Mouse (Mus musculus): ENCODE results near the gene Zkscan6. TPM values are rescaled to one million over a fixed set of nuclear protein-coding genes. Genes with fewer than 3 reads are reported as not detected.

The Zkscan6 gene
- polyA plus RNA-seq, 1 experiment from 2014 or later: 9.3 TPM

DNA sequence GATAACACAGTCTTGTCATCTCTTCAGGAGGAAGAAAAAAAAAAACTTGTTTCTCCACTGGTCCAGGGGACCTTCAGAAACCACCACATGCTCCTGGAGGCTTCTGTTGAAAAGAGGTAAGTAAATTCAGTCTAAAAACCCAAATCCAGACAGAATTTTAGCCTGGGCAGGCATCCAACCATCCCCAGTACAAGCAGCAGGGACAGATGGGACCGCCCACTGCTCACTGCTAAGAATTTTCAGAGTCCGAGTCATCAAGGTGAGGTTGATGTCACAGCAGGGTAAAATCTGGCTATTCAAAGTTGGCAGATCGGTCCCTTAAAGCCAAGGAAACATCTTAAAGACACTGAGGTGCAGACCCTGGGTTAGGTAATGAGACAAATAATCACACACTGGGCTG is 5.1 kb upstream of the Zkscan6 start:
- no peak overlapping the region for H3K9ac ChIP-seq (ENCODE audit: low read depth, low read length)
- no peaks in the 10 kb centered on the region for H3K9me3 ChIP-seq (ENCODE audit: control insufficient read depth)
- ATAC-seq: no peak
- H3K27me3 ChIP-seq (replicated peaks; ENCODE audit: control insufficient read depth, insufficient read depth, low read length): no peaks in the 10 kb centered on the region
- WGBS: 62% methylated on average over 3 of the region's 3 CpGs
- no peak overlapping the region for H3K4me3 ChIP-seq (ENCODE audit: low read depth, low read length)
- H3K4me1 ChIP-seq (replicated peaks; ENCODE audit: control insufficient read depth, insufficient read depth, low read length): no peaks in the 10 kb centered on the region
- no peaks in the 10 kb centered on the region for H3K36me3 ChIP-seq (ENCODE audit: control insufficient read depth, insufficient read depth)
- no peak for TF ChIP-seq CTCF (IDR thresholded peaks at IDR 0.05; ENCODE audit: low read depth)
- H3K27ac ChIP-seq (ENCODE audit: low read depth, low read length): no peak overlapping the region
- no peak overlapping the region for H3K4me2 ChIP-seq (replicated peaks; ENCODE audit: low read depth)

DNA sequence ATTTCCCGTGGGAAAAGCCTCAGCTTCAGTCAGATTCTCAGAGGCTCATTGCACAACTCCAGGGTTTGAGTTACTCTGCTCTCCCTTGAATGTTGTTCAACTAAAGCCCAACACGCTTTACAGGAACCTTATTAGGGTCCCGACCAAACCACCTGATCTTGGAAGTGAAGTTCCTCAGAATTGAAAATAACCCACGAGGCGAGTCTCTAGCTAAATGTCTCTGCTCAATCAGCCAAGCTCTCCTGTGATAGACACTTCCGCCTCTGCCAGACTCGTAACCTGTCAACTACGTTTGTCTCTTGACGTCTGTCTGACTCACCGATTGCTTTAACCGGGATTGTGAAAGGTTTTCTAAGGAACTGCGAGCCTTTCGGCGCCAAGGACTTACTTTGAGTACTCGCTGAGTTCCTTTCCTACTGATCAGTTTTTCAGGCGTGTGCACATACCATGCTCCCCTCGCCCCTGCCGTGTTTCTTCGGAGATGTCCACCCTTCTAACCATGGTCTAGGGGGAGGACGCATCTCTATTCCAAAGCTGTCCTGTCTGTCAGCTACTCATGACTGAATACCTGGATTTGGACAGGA is 562 bp upstream of the Zkscan6 start:
- peak; percentile 80 for ATAC-seq
- TF ChIP-seq CTCF (IDR thresholded peaks at IDR 0.05; ENCODE audit: low read depth): no peak
- no peaks in the 10 kb centered on the region for H3K9me3 ChIP-seq (ENCODE audit: control insufficient read depth)
- peak overlapping the region; percentile 79 for H3K9ac ChIP-seq (ENCODE audit: low read depth, low read length)
- H3K36me3 ChIP-seq (ENCODE audit: control insufficient read depth, insufficient read depth): no peaks in the 10 kb centered on the region
- peak overlapping the region; percentile 81 for H3K4me3 ChIP-seq (ENCODE audit: low read depth, low read length)
- peak overlapping the region; percentile 94 for H3K27ac ChIP-seq (ENCODE audit: low read depth, low read length)
- no peaks in the 10 kb centered on the region for H3K27me3 ChIP-seq (replicated peaks; ENCODE audit: control insufficient read depth, insufficient read depth, low read length)
- no peaks in the 10 kb centered on the region for H3K4me1 ChIP-seq (replicated peaks; ENCODE audit: control insufficient read depth, insufficient read depth, low read length)
- peak overlapping the region; percentile 88 for H3K4me2 ChIP-seq (replicated peaks; ENCODE audit: low read depth)
- 1% methylated on average over 20 of the region's 20 CpGs for WGBS

DNA sequence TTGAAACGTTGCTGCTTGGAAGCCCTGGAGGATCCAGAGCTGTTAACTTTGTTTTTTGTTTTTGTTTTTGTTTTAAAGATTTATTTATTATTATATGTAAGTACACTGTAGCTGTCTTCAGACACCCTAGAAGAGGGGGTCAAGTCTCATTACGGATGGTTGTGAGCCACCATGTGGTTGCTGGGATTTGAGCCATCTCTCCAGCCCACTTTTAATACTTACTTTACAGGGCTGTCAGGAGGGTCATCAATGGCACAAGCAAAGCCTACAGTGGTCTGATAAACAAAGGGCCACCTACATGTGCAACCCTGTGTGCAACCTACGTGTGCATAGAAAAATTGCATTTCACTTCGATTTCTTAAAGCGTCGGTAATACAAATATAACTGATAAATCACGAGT is 626 bp downstream of the Zkscan6 start:
- no peaks in the 10 kb centered on the region for H3K36me3 ChIP-seq (ENCODE audit: control insufficient read depth, insufficient read depth)
- H3K27ac ChIP-seq (ENCODE audit: low read depth, low read length): peak overlapping the region; percentile 94
- 0 out of 2 replicates have a peak, but pooled peaks have one; percentile 7 for TF ChIP-seq CTCF (IDR thresholded peaks at IDR 0.05; ENCODE audit: low read depth)
- H3K4me2 ChIP-seq (replicated peaks; ENCODE audit: low read depth): peak overlapping the region; percentile 88
- no peaks in the 10 kb centered on the region for H3K9me3 ChIP-seq (ENCODE audit: control insufficient read depth)
- WGBS: 37% methylated on average over 7 of the region's 7 CpGs
- no peaks in the 10 kb centered on the region for H3K27me3 ChIP-seq (replicated peaks; ENCODE audit: control insufficient read depth, insufficient read depth, low read length)
- peak overlapping the region; percentile 81 for H3K4me3 ChIP-seq (ENCODE audit: low read depth, low read length)
- no peak for ATAC-seq
- H3K9ac ChIP-seq (ENCODE audit: low read depth, low read length): peak overlapping the region; percentile 79
- no peaks in the 10 kb centered on the region; the same call in 1 of the 2 replicates for H3K4me1 ChIP-seq (replicated peaks; ENCODE audit: control insufficient read depth, insufficient read depth, low read length)

DNA sequence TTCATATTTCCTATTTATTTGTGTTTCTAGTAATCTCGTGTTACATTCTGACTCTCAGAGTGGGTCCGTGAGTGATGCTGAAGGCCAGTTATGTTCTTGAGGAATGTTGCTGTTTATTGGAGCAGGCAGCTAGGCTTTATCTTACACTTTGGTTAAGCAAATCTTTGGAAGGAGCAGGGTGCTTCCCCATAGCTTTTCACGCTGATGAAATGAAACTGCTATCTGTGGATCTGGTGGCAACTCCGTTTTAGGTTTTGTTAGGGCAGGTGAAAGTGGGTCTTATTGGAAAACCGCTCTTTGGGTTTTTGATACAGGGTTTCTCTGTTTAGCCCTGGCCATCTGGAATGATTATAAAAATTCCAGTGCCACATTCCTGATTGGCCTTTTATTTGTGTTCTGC is 5.1 kb downstream of the Zkscan6 start:
- H3K27me3 ChIP-seq (replicated peaks; ENCODE audit: control insufficient read depth, insufficient read depth, low read length): no peaks in the 10 kb centered on the region
- H3K4me1 ChIP-seq (replicated peaks; ENCODE audit: control insufficient read depth, insufficient read depth, low read length): no peaks in the 10 kb centered on the region; the same call in 1 of the 2 replicates
- H3K4me3 ChIP-seq (ENCODE audit: low read depth, low read length): no peak overlapping the region
- H3K27ac ChIP-seq (ENCODE audit: low read depth, low read length): no peak overlapping the region
- no peaks in the 10 kb centered on the region for H3K9me3 ChIP-seq (ENCODE audit: control insufficient read depth)
- no peak for ATAC-seq
- peaks cover 30% of the 10 kb centered on the region for H3K36me3 ChIP-seq (ENCODE audit: control insufficient read depth, insufficient read depth)
- no peak overlapping the region for H3K9ac ChIP-seq (ENCODE audit: low read depth, low read length)
- no peak for TF ChIP-seq CTCF (IDR thresholded peaks at IDR 0.05; ENCODE audit: low read depth)
- WGBS: 45% methylated on average over 5 of the region's 5 CpGs
- no peak overlapping the region for H3K4me2 ChIP-seq (replicated peaks; ENCODE audit: low read depth)

DNA sequence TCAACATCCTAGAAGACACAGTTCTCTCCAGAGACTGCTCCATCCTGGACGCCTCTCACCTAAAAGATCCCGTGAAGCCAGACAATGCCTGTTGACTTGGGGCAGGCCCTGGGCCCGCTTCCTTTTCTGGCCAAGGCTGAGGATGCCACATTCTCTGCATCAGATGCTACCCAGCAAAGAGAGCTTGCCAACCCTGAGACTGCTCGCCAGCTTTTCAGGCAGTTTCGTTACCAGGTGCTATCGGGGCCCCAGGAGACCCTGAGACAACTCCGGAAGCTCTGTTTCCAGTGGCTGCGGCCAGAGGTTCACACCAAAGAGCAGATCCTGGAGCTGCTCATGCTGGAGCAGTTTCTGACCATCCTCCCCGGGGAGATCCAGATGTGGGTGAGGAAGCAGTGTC is 7.4 kb downstream of the Zkscan6 start:
- Histone ChIP-seq H3K9me3 (ENCODE audit: control insufficient read depth) (no peaks in the 10 kb centered on the region), H3K4me2 (replicated peaks; ENCODE audit: low read depth) (no peak overlapping the region), H3K36me3 (ENCODE audit: control insufficient read depth, insufficient read depth) (peaks cover 41% of the 10 kb centered on the region), H3K9ac (ENCODE audit: low read depth, low read length) (no peak overlapping the region), H3K4me1 (replicated peaks; ENCODE audit: control insufficient read depth, insufficient read depth, low read length) (no peaks in the 10 kb centered on the region; the same call in 1 of the 2 replicates), H3K27me3 (replicated peaks; ENCODE audit: control insufficient read depth, insufficient read depth, low read length) (no peaks in the 10 kb centered on the region), H3K27ac (ENCODE audit: low read depth, low read length) (no peak overlapping the region), H3K4me3 (ENCODE audit: low read depth, low read length) (no peak overlapping the region)
- ATAC-seq: no peak
- TF ChIP-seq CTCF (IDR thresholded peaks at IDR 0.05; ENCODE audit: low read depth): no peak
- WGBS: 96% methylated on average over 9 of the region's 9 CpGs

DNA sequence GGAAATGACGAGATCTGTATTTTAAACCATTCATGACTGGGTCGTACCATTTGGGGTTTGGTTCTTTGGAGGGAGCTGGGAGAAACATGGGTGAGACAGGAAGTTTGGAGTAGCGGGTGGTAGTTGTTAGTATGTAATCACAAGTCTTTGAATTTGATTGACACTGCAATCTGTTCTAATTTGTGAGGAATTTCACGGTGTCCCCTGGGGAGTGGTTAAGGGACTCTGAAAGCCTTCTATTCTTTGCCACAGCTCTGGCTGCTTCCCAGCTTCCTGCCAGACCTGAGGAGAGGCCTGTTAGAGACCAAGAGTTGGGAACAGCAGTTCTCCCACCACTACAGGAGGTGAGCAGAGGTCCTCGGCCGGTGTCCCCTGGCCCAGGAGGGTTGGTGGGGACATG is 9.3 kb downstream of the Zkscan6 start:
- no peak for ATAC-seq
- Histone ChIP-seq H3K4me1 (replicated peaks; ENCODE audit: control insufficient read depth, insufficient read depth, low read length) (no peaks in the 10 kb centered on the region; the same call in 1 of the 2 replicates), H3K4me3 (ENCODE audit: low read depth, low read length) (no peak overlapping the region), H3K4me2 (replicated peaks; ENCODE audit: low read depth) (no peak overlapping the region), H3K27me3 (replicated peaks; ENCODE audit: control insufficient read depth, insufficient read depth, low read length) (no peaks in the 10 kb centered on the region), H3K36me3 (ENCODE audit: control insufficient read depth, insufficient read depth) (peaks cover 42% of the 10 kb centered on the region), H3K9ac (ENCODE audit: low read depth, low read length) (no peak overlapping the region), H3K9me3 (ENCODE audit: control insufficient read depth) (no peaks in the 10 kb centered on the region), H3K27ac (ENCODE audit: low read depth, low read length) (no peak overlapping the region)
- TF ChIP-seq CTCF (IDR thresholded peaks at IDR 0.05; ENCODE audit: low read depth): no peak
- 80% methylated on average over 6 of the region's 6 CpGs for WGBS

Measured in intestine, postnatal 0 days (tissue).